In the genomic region with DNA sequence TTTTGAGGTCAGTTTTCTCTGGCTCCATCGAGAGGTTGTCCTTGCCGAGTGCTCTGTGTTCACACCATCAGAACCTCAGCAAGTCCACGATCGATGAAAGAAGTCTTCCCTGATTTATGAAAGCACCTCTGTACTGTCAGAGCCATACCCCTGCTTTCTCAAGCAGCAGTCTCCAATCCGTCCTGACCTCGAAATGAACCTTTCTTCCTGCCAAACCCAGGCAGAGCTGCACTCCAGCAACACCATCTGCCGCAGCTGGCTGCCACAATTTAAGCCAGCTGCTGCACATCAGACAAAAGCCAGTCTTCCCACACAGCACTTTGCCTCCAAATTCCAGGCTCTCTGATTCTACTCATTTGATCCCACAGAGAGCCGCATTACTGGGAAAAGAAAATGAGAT, we compare ENCODE assay signal across 8 mouse cellular contexts. TPM values are rescaled to one million over a fixed set of nuclear protein-coding genes. Genes with fewer than 3 reads are reported as not detected.
DNase-seq lines count a peak whose midpoint lies in the region; ATAC-seq and TF ChIP-seq lines count a peak whose summit lies in the region.

No protein-coding gene starts in this region.

- no peaks in the 10 kb centered on the region for H3K36me3 ChIP-seq in forebrain, embryonic 15.5 days
- no peaks in the 10 kb centered on the region for H3K36me3 ChIP-seq in lung, postnatal 0 days (ENCODE audit: insufficient read depth, low read length)
- H3K36me3 ChIP-seq in stomach, embryonic 16.5 days (ENCODE audit: control insufficient read depth, insufficient read depth, low read length) = no peaks in the 10 kb centered on the region

- WGBS in forebrain, embryonic 15.5 days = 54% methylated on average over 8 of the region's 8 CpGs
- WGBS in lung, postnatal 0 days = 23% methylated on average over 8 of the region's 8 CpGs
- 19% methylated on average over 8 of the region's 8 CpGs for WGBS in stomach, embryonic 16.5 days

- H3K4me3 ChIP-seq in forebrain, embryonic 15.5 days = no peak overlapping the region
- no peak overlapping the region for H3K4me3 ChIP-seq in lung, postnatal 0 days (ENCODE audit: low read depth, low read length)
- H3K4me3 ChIP-seq in stomach, embryonic 16.5 days (replicated peaks; ENCODE audit: low read length) = no peak overlapping the region

- no peak overlapping the region for H3K27ac ChIP-seq in forebrain, embryonic 15.5 days (replicated peaks)
- H3K27ac ChIP-seq in lung, postnatal 0 days (ENCODE audit: low read length) = no peak overlapping the region
- H3K27ac ChIP-seq in stomach, embryonic 16.5 days (ENCODE audit: low read length) = peak overlapping the region; percentile 62; the same call in 1 of the 2 replicates

- peak; percentile 6 to 47 for DNase-seq in urinary bladder, adult 18-20 months (ENCODE audit: low spot score in 2 of 2)
- no peak for DNase-seq in urinary bladder, adult 2 months (ENCODE audit: low spot score)
- DNase-seq in heart, postnatal 4 days = peak; percentile 64
- peak; percentile 78 for DNase-seq in lung, postnatal 0 days (ENCODE audit: low spot score)
- no peak for DNase-seq in layer of hippocampus, postnatal 14 days (ENCODE audit: low spot score in 2 of 2)

- no peak overlapping the region for H3K9ac ChIP-seq in forebrain, embryonic 15.5 days (replicated peaks)
- H3K9ac ChIP-seq in lung, postnatal 0 days (replicated peaks; ENCODE audit: low read depth) = no peak overlapping the region
- no peak overlapping the region for H3K9ac ChIP-seq in stomach, embryonic 16.5 days (ENCODE audit: low read length)

- H3K27me3 ChIP-seq in forebrain, embryonic 15.5 days = no peaks in the 10 kb centered on the region
- no peaks in the 10 kb centered on the region for H3K27me3 ChIP-seq in lung, postnatal 0 days (replicated peaks; ENCODE audit: insufficient read depth, low read length)
- no peaks in the 10 kb centered on the region for H3K27me3 ChIP-seq in stomach, embryonic 16.5 days (ENCODE audit: control insufficient read depth, insufficient read depth, low read length)

- H3K4me2 ChIP-seq in forebrain, embryonic 15.5 days (replicated peaks) = no peak overlapping the region
- no peak overlapping the region for H3K4me2 ChIP-seq in lung, postnatal 0 days (replicated peaks; ENCODE audit: low read depth, low read length)
- no peak overlapping the region; the same call in 1 of the 2 replicates for H3K4me2 ChIP-seq in stomach, embryonic 16.5 days (ENCODE audit: low read depth, low read length)

- H3K9me3 ChIP-seq in forebrain, embryonic 15.5 days = no peaks in the 10 kb centered on the region
- H3K9me3 ChIP-seq in lung, postnatal 0 days (ENCODE audit: low read length) = no peaks in the 10 kb centered on the region
- H3K9me3 ChIP-seq in stomach, embryonic 16.5 days (replicated peaks; ENCODE audit: control insufficient read depth, low read length) = no peaks in the 10 kb centered on the region

- H3K4me1 ChIP-seq in forebrain, embryonic 15.5 days = no peaks in the 10 kb centered on the region
- H3K4me1 ChIP-seq in lung, postnatal 0 days (ENCODE audit: insufficient read depth, low read depth, low read length) = no peaks in the 10 kb centered on the region
- H3K4me1 ChIP-seq in stomach, embryonic 16.5 days (ENCODE audit: control insufficient read depth, insufficient read depth, low read length) = 0 out of 2 replicates have a peak, but pooled peaks cover 6% of the 10 kb centered on the region

- TF ChIP-seq EP300 in lung, postnatal 0 days (IDR thresholded peaks at IDR 0.05) = no peak

- TF ChIP-seq CTCF in lung, postnatal 0 days (IDR thresholded peaks at IDR 0.05) = no peak

- peak; percentile 48 for ATAC-seq in forebrain, embryonic 15.5 days (replicated peaks)
- peak; percentile 78 for ATAC-seq in lung, postnatal 0 days
- ATAC-seq in stomach, embryonic 16.5 days (ENCODE audit: insufficient read depth, low FRiP score) = peak; percentile 85
- ATAC-seq in cerebellum, adult (ENCODE audit: insufficient number of reproducible peaks, low FRiP score, low TSS enrichment) = no peak

RNA-seq across cellular contexts. Expression of a gene that starts 15.2 kb away (rescaled TPM):
- polyA plus RNA-seq in urinary bladder, adult 2 months (2012; rRNA removed) = 4.5 and 7.6 TPM in 2 replicates
- 1.3 and 4.8 TPM in 2 replicates for polyA plus RNA-seq in forebrain, embryonic 15.5 days (2015; fragmentation: Nextera tagmentation; extraction: Ambion mirVana)
- 1 to 10 TPM; 3.8 to 4.9 TPM for total RNA-seq in heart, postnatal 4 days (2021)
- 2.5 and 3.2 TPM in 2 replicates for polyA plus RNA-seq in lung, postnatal 0 days (2015; fragmentation: Nextera tagmentation; extraction: Ambion mirVana)
- polyA plus RNA-seq in stomach, embryonic 16.5 days (2015; fragmentation: Nextera tagmentation; extraction: Ambion mirVana) = 0.93 and 1.3 TPM in 2 replicates
- 10 to 100 TPM; 11.7 to 12.3 TPM for total RNA-seq in layer of hippocampus, postnatal 14 days (2021)

Comparison
In these comparisons a context has a peak if more than half of its experiments do, and no peak if none do; other contexts are left out.
1. DNase-seq: peak in urinary bladder, adult 18-20 months (2 of 2), heart, postnatal 4 days (single experiment) and lung, postnatal 0 days (single experiment); none in urinary bladder, adult 2 months (single experiment) and layer of hippocampus, postnatal 14 days (0 of 2).